Mouse (Mus musculus): ENCODE data around the gene Dnajb13. TPM values are rescaled to one million over a fixed set of nuclear protein-coding genes. Genes with fewer than 3 reads are reported as not detected.
A peak's percentile ranks its signal among the peaks of the same experiment; 100 is the strongest.

The Dnajb13 gene
- 1.9 and 9.2 TPM in 2 replicates for polyA plus RNA-seq (2016; fragmentation: Nextera tagmentation; extraction: Ambion mirVana)

- Histone ChIP-seq H3K9me3 (no peaks in the 10 kb centered on the region), H3K36me3 (no peaks in the 10 kb centered on the region), H3K4me1 (replicated peaks) (peaks cover 13% of the 10 kb centered on the region; the same call in 1 of the 2 replicates), H3K27me3 (ENCODE audit: insufficient read depth, poor library complexity, severe bottlenecking) (no peaks in the 10 kb centered on the region), H3K27ac (no peak within 1 kb of the TSS), H3K4me3 (no peak within 1 kb of the TSS)
- no peak for DNase-seq (ENCODE audit: low spot score)
- 51% methylated on average over 11 of the region's 11 CpGs for WGBS
Measured at GRCm38 (mm10) chr7:100514573-100514972, at the start of gene Dnajb13. TSS of gene Dnajb13 (minus strand) at chr7:100514960.

GRCm38 (mm10) chr7:100561861-100562587 is 47.3 kb upstream of the Dnajb13 start:
- no peak for DNase-seq (ENCODE audit: low spot score)
- H3K27ac ChIP-seq: peak overlapping the region; percentile 59; the same call in 1 of the 2 replicates
- no peaks in the 10 kb centered on the region; the same call in 1 of the 2 replicates for H3K4me1 ChIP-seq (replicated peaks)
- H3K4me3 ChIP-seq: no peak overlapping the region
- 82% methylated on average over 11 of the region's 11 CpGs for WGBS
- H3K36me3 ChIP-seq: peaks cover 7% of the 10 kb centered on the region
- no peaks in the 10 kb centered on the region for H3K9me3 ChIP-seq
- H3K27me3 ChIP-seq (ENCODE audit: insufficient read depth, poor library complexity, severe bottlenecking): no peaks in the 10 kb centered on the region

- WGBS: 86% methylated on average over 4 of the region's 4 CpGs
- no peak overlapping the region for H3K27ac ChIP-seq
- H3K9me3 ChIP-seq: no peaks in the 10 kb centered on the region
- H3K27me3 ChIP-seq (ENCODE audit: insufficient read depth, poor library complexity, severe bottlenecking): no peaks in the 10 kb centered on the region
- peaks cover 13% of the 10 kb centered on the region for H3K4me1 ChIP-seq (replicated peaks)
- H3K36me3 ChIP-seq: no peaks in the 10 kb centered on the region
- DNase-seq (ENCODE audit: low spot score): no peak
- H3K4me3 ChIP-seq: no peak overlapping the region
Measured at GRCm38 (mm10) chr7:100559331-100559730, 44.6 kb upstream of the Dnajb13 start.

GRCm38 (mm10) chr7:100557241-100557640 is 42.5 kb upstream of the Dnajb13 start:
- H3K4me1 ChIP-seq (replicated peaks): peaks cover 13% of the 10 kb centered on the region
- DNase-seq (ENCODE audit: low spot score): no peak
- H3K27me3 ChIP-seq (ENCODE audit: insufficient read depth, poor library complexity, severe bottlenecking): no peaks in the 10 kb centered on the region
- H3K4me3 ChIP-seq: no peak overlapping the region
- 92% methylated on average over 5 of the region's 5 CpGs for WGBS
- 0 out of 2 replicates have a peak, but pooled peaks cover 5% of the 10 kb centered on the region for H3K36me3 ChIP-seq
- H3K27ac ChIP-seq: no peak overlapping the region
- no peaks in the 10 kb centered on the region for H3K9me3 ChIP-seq

- Histone ChIP-seq H3K9me3 (no peaks in the 10 kb centered on the region), H3K4me3 (no peak overlapping the region; the same call in 1 of the 2 replicates), H3K4me1 (replicated peaks) (peaks cover 13% of the 10 kb centered on the region), H3K36me3 (peaks cover 15% of the 10 kb centered on the region; the same call in 1 of the 2 replicates), H3K27ac (peak overlapping the region; percentile 84), H3K27me3 (ENCODE audit: insufficient read depth, poor library complexity, severe bottlenecking) (no peaks in the 10 kb centered on the region)
- 24% methylated on average over 13 of the region's 13 CpGs for WGBS
- DNase-seq (ENCODE audit: low spot score): peak; percentile 47
Measured at GRCm38 (mm10) chr7:100555431-100555951, 40.7 kb upstream of the Dnajb13 start.

GRCm38 (mm10) chr7:100554939-100555338 is 40.2 kb upstream of the Dnajb13 start:
- no peaks in the 10 kb centered on the region for H3K9me3 ChIP-seq
- peaks cover 13% of the 10 kb centered on the region for H3K4me1 ChIP-seq (replicated peaks)
- peaks cover 16% of the 10 kb centered on the region; the same call in 1 of the 2 replicates for H3K36me3 ChIP-seq
- no peak for DNase-seq (ENCODE audit: low spot score)
- no peak overlapping the region for H3K4me3 ChIP-seq
- no peaks in the 10 kb centered on the region for H3K27me3 ChIP-seq (ENCODE audit: insufficient read depth, poor library complexity, severe bottlenecking)
- H3K27ac ChIP-seq: peak overlapping the region; percentile 84
- WGBS: 67% methylated on average over 5 of the region's 5 CpGs

- H3K4me3 ChIP-seq: no peak overlapping the region
- WGBS: 69% methylated on average over 5 of the region's 5 CpGs
- no peaks in the 10 kb centered on the region for H3K27me3 ChIP-seq (ENCODE audit: insufficient read depth, poor library complexity, severe bottlenecking)
- H3K27ac ChIP-seq: no peak overlapping the region
- H3K4me1 ChIP-seq (replicated peaks): peaks cover 6% of the 10 kb centered on the region
- H3K36me3 ChIP-seq: peaks cover 33% of the 10 kb centered on the region
- H3K9me3 ChIP-seq: no peaks in the 10 kb centered on the region
- DNase-seq (ENCODE audit: low spot score): no peak
Measured at GRCm38 (mm10) chr7:100550338-100551007, 35.7 kb upstream of the Dnajb13 start.

- Histone ChIP-seq H3K27ac (no peak overlapping the region), H3K27me3 (ENCODE audit: insufficient read depth, poor library complexity, severe bottlenecking) (no peaks in the 10 kb centered on the region), H3K9me3 (no peaks in the 10 kb centered on the region), H3K4me1 (replicated peaks) (no peaks in the 10 kb centered on the region; the same call in 1 of the 2 replicates), H3K36me3 (peaks cover 33% of the 10 kb centered on the region), H3K4me3 (no peak overlapping the region)
- no peak for DNase-seq (ENCODE audit: low spot score)
- 89% methylated on average over 3 of the region's 3 CpGs for WGBS
Measured at GRCm38 (mm10) chr7:100549796-100550195, 35.0 kb upstream of the Dnajb13 start.

- H3K27ac ChIP-seq: no peak overlapping the region
- DNase-seq (ENCODE audit: low spot score): no peak
- 76% methylated on average over 4 of the region's 4 CpGs for WGBS
- H3K27me3 ChIP-seq (ENCODE audit: insufficient read depth, poor library complexity, severe bottlenecking): no peaks in the 10 kb centered on the region
- peaks cover 32% of the 10 kb centered on the region for H3K36me3 ChIP-seq
- no peaks in the 10 kb centered on the region for H3K9me3 ChIP-seq
- H3K4me1 ChIP-seq (replicated peaks): no peaks in the 10 kb centered on the region
- no peak overlapping the region for H3K4me3 ChIP-seq
Measured at GRCm38 (mm10) chr7:100547631-100548030, 32.9 kb upstream of the Dnajb13 start.

GRCm38 (mm10) chr7:100544437-100544836 is 29.7 kb upstream of the Dnajb13 start:
- Histone ChIP-seq H3K36me3 (peaks cover 32% of the 10 kb centered on the region), H3K4me3 (no peak overlapping the region), H3K27ac (no peak overlapping the region), H3K4me1 (replicated peaks) (no peaks in the 10 kb centered on the region), H3K27me3 (ENCODE audit: insufficient read depth, poor library complexity, severe bottlenecking) (no peaks in the 10 kb centered on the region), H3K9me3 (no peaks in the 10 kb centered on the region)
- DNase-seq (ENCODE audit: low spot score): no peak
- 73% methylated on average over 1 of the region's 1 CpGs for WGBS

GRCm38 (mm10) chr7:100539516-100539915 is 24.8 kb upstream of the Dnajb13 start:
- Histone ChIP-seq H3K27ac (no peak overlapping the region), H3K9me3 (no peaks in the 10 kb centered on the region), H3K4me3 (no peak overlapping the region), H3K4me1 (replicated peaks) (peaks cover 18% of the 10 kb centered on the region), H3K36me3 (peaks cover 22% of the 10 kb centered on the region), H3K27me3 (ENCODE audit: insufficient read depth, poor library complexity, severe bottlenecking) (no peaks in the 10 kb centered on the region)
- no peak for DNase-seq (ENCODE audit: low spot score)
- WGBS: 93% methylated on average over 9 of the region's 9 CpGs

GRCm38 (mm10) chr7:100537519-100537902 is 22.8 kb upstream of the Dnajb13 start:
- DNase-seq (ENCODE audit: low spot score): no peak
- 37% methylated on average over 7 of the region's 7 CpGs for WGBS
- Histone ChIP-seq H3K4me1 (replicated peaks) (peaks cover 18% of the 10 kb centered on the region), H3K4me3 (peak overlapping the region; percentile 88), H3K36me3 (peaks cover 22% of the 10 kb centered on the region), H3K27me3 (ENCODE audit: insufficient read depth, poor library complexity, severe bottlenecking) (no peaks in the 10 kb centered on the region), H3K9me3 (no peaks in the 10 kb centered on the region), H3K27ac (peak overlapping the region; percentile 93)
